ENCODE assay signal across 13 mouse cellular contexts in the genomic region with DNA sequence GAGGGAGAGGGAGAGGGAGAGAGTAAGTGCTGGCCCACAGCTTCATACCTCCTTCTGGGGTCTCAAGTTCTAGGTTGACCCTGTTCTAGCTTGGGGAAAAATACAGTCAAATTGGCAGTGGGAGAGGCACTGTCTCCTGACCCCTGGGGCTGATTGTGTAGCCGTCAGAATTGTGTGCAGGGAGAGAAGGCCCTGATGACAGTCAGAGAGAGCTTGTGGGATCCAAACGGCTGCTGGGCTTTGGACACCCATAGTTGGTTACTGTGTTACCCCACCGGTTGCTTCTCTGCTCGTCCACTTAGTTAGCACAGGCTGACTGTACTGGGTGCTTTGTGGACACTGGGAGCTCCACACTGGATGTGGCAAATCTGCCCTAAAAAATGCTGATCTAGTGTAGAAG. TPM values are rescaled to one million over a fixed set of nuclear protein-coding genes. Genes with fewer than 3 reads are reported as not detected.
DNase-seq lines count a peak whose midpoint lies in the region; ATAC-seq and TF ChIP-seq lines count a peak whose summit lies in the region.
"Had no signal": no experiment of that assay in that cellular context is flagged by ENCODE, and none has a peak within 500 bp of the region (broad histone marks: within the 10 kb centered on the region; RNA-seq: fewer than 3 reads in every experiment).

No protein-coding gene starts in this region.

- TF ChIP-seq CTCF in kidney, postnatal 0 days (IDR thresholded peaks at IDR 0.05; ENCODE audit: low read depth): no peak

- H3K9me3 ChIP-seq in heart, embryonic 12.5 days (replicated peaks): no peaks in the 10 kb centered on the region
- no peaks in the 10 kb centered on the region for H3K9me3 ChIP-seq in kidney, postnatal 0 days (replicated peaks; ENCODE audit: low read length)
- H3K9me3 ChIP-seq: hindbrain, embryonic 13.5 days; intestine, embryonic 15.5 days; kidney, embryonic 15.5 days; neural tube, embryonic 12.5 days had no signal

- WGBS in heart, embryonic 12.5 days: 55% methylated on average over 4 of the region's 4 CpGs
- WGBS in kidney, postnatal 0 days: 71% methylated on average over 4 of the region's 4 CpGs

- 0 out of 2 replicates have a peak overlapping the region, but pooled peaks have one; percentile 8 for H3K9ac ChIP-seq in heart, embryonic 12.5 days
- no peak overlapping the region for H3K9ac ChIP-seq in kidney, postnatal 0 days (ENCODE audit: low read depth, low read length)
- H3K9ac ChIP-seq: kidney, embryonic 15.5 days; neural tube, embryonic 12.5 days had no signal

- H3K36me3 ChIP-seq in heart, embryonic 12.5 days: no peaks in the 10 kb centered on the region
- no peaks in the 10 kb centered on the region for H3K36me3 ChIP-seq in kidney, postnatal 0 days (ENCODE audit: insufficient read depth, low read length)
- H3K36me3 ChIP-seq: hindbrain, embryonic 13.5 days; intestine, embryonic 15.5 days; kidney, embryonic 15.5 days; neural tube, embryonic 12.5 days had no signal

- H3K4me3 ChIP-seq in heart, embryonic 12.5 days: no peak overlapping the region
- no peak overlapping the region for H3K4me3 ChIP-seq in kidney, postnatal 0 days (replicated peaks; ENCODE audit: low read depth, low read length)
- H3K4me3 ChIP-seq: layer of hippocampus, adult 2 months; neural tube, embryonic 12.5 days had no signal

- H3K4me2 ChIP-seq in heart, embryonic 12.5 days: no peak overlapping the region
- no peak overlapping the region for H3K4me2 ChIP-seq in kidney, postnatal 0 days (ENCODE audit: low read length)

- H3K27me3 ChIP-seq in heart, embryonic 12.5 days (replicated peaks): no peaks in the 10 kb centered on the region
- no peaks in the 10 kb centered on the region for H3K27me3 ChIP-seq in kidney, postnatal 0 days (ENCODE audit: insufficient read depth, low read length)
- H3K27me3 ChIP-seq: hindbrain, embryonic 13.5 days; intestine, embryonic 15.5 days; kidney, embryonic 15.5 days had no signal

- H3K27ac ChIP-seq in heart, embryonic 12.5 days (ENCODE audit: poor library complexity, severe bottlenecking): peak overlapping the region; percentile 10; the same call in 1 of the 2 replicates
- 0 out of 2 replicates have a peak overlapping the region, but pooled peaks have one; percentile 9 for H3K27ac ChIP-seq in kidney, postnatal 0 days

- peak; percentile 6 for DNase-seq in adrenal gland, postnatal 14 days
- DNase-seq in adrenal gland, postnatal 36 days: no peak
- DNase-seq in heart, postnatal 4 days: no peak
- DNase-seq in kidney, postnatal 0 days (ENCODE audit: low spot score): no peak
- no peak for DNase-seq in kidney, postnatal 25 days
- DNase-seq in 416B (ENCODE audit: low read depth): peak; percentile 41

- peaks cover 70% of the 10 kb centered on the region for H3K4me1 ChIP-seq in heart, embryonic 12.5 days (replicated peaks)
- H3K4me1 ChIP-seq in kidney, postnatal 0 days (replicated peaks; ENCODE audit: insufficient read depth, low read length): peaks cover 36% of the 10 kb centered on the region; the same call in 1 of the 2 replicates

- no peak for ATAC-seq in heart, embryonic 12.5 days (ENCODE audit: insufficient number of reproducible peaks, low FRiP score)
- ATAC-seq in kidney, postnatal 0 days (replicated peaks; ENCODE audit: low FRiP score, low read depth): no peak
- ATAC-seq in megakaryocyte-erythroid progenitor cell, adult 5-6 weeks (replicated peaks; ENCODE audit: low FRiP score, low TSS enrichment, poor library complexity, severe bottlenecking): no peak

RNA-seq across cellular contexts. Expression of gene Mrps23, which starts 41.4 kb away (rescaled TPM):
- total RNA-seq in adrenal gland, postnatal 14 days (2021): 173 and 176 TPM in 2 replicates
- 100 to 1,000 TPM; 151 to 216 TPM for total RNA-seq in adrenal gland, postnatal 36 days (2021)
- 79.2 and 81.4 TPM in 2 replicates for polyA plus RNA-seq in heart, embryonic 12.5 days (2016; fragmentation: Nextera tagmentation; extraction: Ambion mirVana)
- total RNA-seq in heart, postnatal 4 days (2021): 100 to 1,000 TPM; 204 to 207 TPM
- 76.3 and 77.7 TPM in 2 replicates for polyA plus RNA-seq in kidney, postnatal 0 days (2015; fragmentation: Nextera tagmentation; extraction: Ambion mirVana)
- 78.6 and 78.8 TPM in 2 replicates for total RNA-seq in megakaryocyte-erythroid progenitor cell, adult 5-6 weeks (2014; fragmentation: Nextera tagmentation)
- 58.9 and 154 TPM in 2 replicates for total RNA-seq in megakaryocyte-erythroid progenitor cell, adult 5-6 weeks (2017)

Comparison
In these comparisons a context has a peak if more than half of its experiments do, and no peak if none do; other contexts are left out.
1. DNase-seq: peak in adrenal gland, postnatal 14 days (single experiment) and 416B (single experiment); none in adrenal gland, postnatal 36 days (0 of 2), heart, postnatal 4 days (single experiment), kidney, postnatal 0 days (single experiment) and kidney, postnatal 25 days (0 of 2).